Mouse (Mus musculus): ENCODE measurements at regions not wholly inside any gene's neighbourhood (a gene's known extent, or its start where the extent isn't known, plus 50 kb on each side); places are given as distances from the start of the nearest gene placed in this dataset.
A peak's percentile ranks its signal among the peaks of the same experiment; 100 is the strongest.

DNA sequence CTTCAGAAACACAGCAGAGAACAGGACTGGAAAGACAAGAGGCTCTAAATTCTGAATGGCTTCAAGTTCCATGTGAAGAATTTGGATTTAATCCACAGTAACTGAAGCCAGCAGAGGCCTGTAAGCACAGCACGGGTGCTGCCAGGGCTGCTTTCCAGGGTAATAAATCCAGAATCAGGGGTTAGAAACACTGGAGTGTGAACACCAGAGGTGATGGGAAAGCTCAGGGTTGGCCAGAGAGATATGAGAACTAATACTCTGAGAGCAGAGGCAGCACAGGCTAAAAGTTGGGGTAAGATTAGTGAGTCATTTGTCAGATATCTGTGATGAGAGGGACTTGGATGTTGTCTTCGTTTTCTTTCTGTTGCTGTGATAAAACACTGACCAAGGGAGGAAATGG, 153.6 kb upstream of the Tmc3 start:
- peak overlapping the region; percentile 40 for H3K27ac ChIP-seq
- WGBS = 21% methylated on average over 2 of the region's 2 CpGs
- H3K9ac ChIP-seq = no peak overlapping the region
- no peaks in the 10 kb centered on the region for H3K9me3 ChIP-seq
- peak; percentile 31; the same call in 1 of the 2 replicates for ATAC-seq
- H3K4me3 ChIP-seq (replicated peaks) = no peak overlapping the region
- H3K27me3 ChIP-seq (replicated peaks) = no peaks in the 10 kb centered on the region
- H3K36me3 ChIP-seq = no peaks in the 10 kb centered on the region
- no peak overlapping the region for H3K4me2 ChIP-seq (replicated peaks)
- H3K4me1 ChIP-seq (replicated peaks) = 0 out of 2 replicates have a peak, but pooled peaks cover 6% of the 10 kb centered on the region

DNA sequence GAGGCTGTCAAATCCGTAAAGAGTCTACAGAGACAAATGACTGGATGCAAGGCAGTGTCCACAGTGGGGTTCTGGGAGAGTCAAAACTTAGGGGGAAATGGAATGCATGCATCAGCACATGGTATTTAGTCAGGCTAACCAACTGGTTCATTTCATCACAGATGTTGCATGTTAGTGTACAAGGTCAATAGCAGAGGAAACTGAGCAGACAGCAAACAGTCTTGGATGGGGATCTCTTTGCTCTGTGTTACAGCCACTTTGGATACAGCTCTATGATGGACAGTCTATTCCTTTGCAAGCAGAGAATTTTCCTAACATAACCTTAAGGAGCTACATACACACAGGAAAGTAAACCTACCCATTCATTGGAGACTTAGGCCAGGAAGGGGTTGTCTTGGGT, 151.9 kb upstream of the Tmc3 start:
- no peaks in the 10 kb centered on the region for H3K9me3 ChIP-seq
- H3K36me3 ChIP-seq = no peaks in the 10 kb centered on the region
- H3K9ac ChIP-seq = no peak overlapping the region
- H3K4me3 ChIP-seq (replicated peaks) = no peak overlapping the region
- H3K4me2 ChIP-seq (replicated peaks) = no peak overlapping the region
- ATAC-seq = peak; percentile 36; the same call in 1 of the 2 replicates
- WGBS = 50% methylated on average over 1 of the region's 1 CpGs
- H3K4me1 ChIP-seq (replicated peaks) = 0 out of 2 replicates have a peak, but pooled peaks cover 6% of the 10 kb centered on the region
- no peak overlapping the region for H3K27ac ChIP-seq
- H3K27me3 ChIP-seq (replicated peaks) = no peaks in the 10 kb centered on the region

DNA sequence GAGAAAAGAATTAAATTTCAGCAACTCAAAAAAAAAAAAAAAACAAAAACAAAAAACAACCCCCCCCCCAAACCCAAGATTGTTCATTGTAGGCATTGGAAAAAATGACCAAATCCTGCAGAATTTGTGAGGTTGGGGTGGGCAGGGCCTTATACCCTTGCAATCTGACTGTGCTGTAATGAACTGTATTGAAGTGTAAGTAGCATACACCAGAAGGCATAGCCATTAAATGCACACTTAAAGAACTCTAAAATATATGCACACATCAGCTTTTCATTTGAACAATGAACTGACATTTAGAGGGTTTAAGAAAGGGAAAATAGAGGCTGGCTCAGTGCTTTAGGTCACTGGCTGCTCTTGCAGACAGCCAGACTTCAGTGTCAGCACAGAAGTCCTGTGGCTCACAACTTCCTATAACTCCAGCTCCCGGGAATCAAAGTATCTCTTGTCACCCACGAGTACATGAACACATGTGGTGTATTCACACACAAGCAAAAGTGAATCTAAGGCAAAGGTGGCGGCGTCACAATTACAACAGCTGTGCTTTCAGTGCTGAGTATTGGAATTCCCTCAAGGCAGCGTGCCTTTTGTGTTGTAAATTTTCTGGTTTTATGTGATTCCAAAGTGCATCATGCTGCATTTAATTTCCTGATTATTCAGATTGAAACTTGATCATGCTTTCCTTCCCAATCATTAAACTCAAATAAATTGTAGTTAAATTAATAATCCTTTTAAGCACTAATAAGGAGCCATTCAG, 150.6 kb upstream of the Tmc3 start:
- no peak overlapping the region for H3K4me2 ChIP-seq (replicated peaks)
- H3K4me3 ChIP-seq (replicated peaks) = no peak overlapping the region
- no peak overlapping the region for H3K9ac ChIP-seq
- H3K27me3 ChIP-seq (replicated peaks) = no peaks in the 10 kb centered on the region
- H3K27ac ChIP-seq = no peak overlapping the region
- H3K36me3 ChIP-seq = no peaks in the 10 kb centered on the region
- no peaks in the 10 kb centered on the region for H3K9me3 ChIP-seq
- no peak for ATAC-seq
- H3K4me1 ChIP-seq (replicated peaks) = 0 out of 2 replicates have a peak, but pooled peaks cover 6% of the 10 kb centered on the region
- 64% methylated on average over 5 of the region's 5 CpGs for WGBS

DNA sequence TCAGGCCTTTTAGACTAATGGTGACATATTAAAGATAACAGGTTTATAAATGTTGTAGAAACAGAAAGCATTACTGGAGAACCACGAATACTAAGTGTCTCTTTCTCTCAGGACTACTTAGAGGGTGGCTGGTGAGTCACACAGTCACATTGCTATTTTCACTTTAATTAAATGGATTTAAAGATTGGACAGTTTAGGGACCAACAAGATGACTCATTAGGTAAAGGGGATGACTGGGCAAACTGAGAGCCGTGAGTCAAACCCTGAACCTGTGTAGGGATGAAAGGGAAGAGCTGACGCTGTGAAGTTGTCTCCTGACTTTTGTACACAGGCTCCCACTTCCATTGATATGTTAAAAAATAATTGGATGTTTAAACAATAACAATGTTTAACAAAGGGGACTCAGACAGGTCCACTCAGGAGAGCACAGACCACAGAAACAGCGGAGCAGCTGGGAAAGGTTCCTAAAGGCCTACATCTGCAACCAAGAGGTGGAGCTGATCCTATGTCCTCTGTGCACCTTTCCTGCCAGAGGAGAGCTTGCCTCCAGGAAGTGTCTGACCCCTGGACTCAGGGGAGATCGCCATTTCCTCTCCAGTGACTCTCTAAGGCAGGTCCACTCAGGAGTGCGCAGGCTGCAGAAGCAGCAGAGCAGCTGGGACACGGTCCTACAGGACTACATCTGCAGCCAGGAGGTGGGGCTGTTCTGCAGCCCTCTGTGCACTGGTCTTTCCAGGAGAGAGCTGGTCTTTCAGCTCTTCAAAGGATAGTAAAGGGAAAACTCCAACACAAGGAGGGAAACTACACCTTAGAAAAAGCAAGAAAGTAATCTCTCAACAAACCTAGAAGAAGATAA, 146.0 kb upstream of the Tmc3 start:
- 56% methylated on average over 7 of the region's 7 CpGs for WGBS
- Histone ChIP-seq H3K27me3 (replicated peaks) (no peaks in the 10 kb centered on the region), H3K36me3 (no peaks in the 10 kb centered on the region), H3K4me3 (replicated peaks) (no peak overlapping the region), H3K4me1 (replicated peaks) (peaks cover 4% of the 10 kb centered on the region; the same call in 1 of the 2 replicates), H3K9me3 (no peaks in the 10 kb centered on the region), H3K27ac (no peak overlapping the region), H3K9ac (no peak overlapping the region), H3K4me2 (replicated peaks) (no peak overlapping the region)
- ATAC-seq = no peak

DNA sequence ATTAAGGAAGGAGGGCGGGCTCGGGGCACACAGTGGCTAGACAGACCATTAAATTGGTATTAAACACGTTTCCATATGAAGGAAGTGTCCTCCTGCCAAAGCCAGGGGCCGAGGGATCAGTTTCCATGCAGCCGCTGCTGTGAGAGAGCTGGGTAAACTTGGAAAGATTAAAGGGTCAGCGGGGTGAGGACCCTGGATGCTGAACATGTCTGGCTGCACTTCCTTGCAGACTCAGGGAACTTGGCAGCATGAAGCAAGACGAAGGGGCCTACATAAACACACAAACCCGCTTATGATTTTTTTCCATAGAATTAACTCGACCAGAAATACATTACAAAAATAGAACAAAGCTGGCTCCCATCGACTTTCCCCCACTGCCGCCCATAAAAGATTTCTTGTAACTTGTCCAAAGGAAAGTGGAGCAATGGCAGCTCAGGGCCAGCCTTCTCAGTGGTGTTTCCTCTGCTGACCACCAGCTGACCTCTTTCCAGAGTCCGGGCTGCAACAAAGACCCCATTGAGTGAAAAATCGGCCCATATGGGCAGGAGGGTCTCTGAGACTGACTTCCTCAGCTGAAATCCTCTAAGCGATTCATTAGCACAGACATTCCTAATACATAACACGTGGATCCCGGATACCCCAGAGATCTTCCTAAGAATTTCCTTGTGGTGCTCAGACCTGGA, 141.0 kb upstream of the Tmc3 start:
- Histone ChIP-seq H3K4me1 (replicated peaks) (peaks cover 10% of the 10 kb centered on the region; the same call in 1 of the 2 replicates), H3K27me3 (replicated peaks) (no peaks in the 10 kb centered on the region), H3K36me3 (no peaks in the 10 kb centered on the region), H3K9ac (no peak overlapping the region), H3K4me3 (replicated peaks) (no peak overlapping the region), H3K9me3 (no peaks in the 10 kb centered on the region), H3K27ac (peak overlapping the region; percentile 76), H3K4me2 (replicated peaks) (no peak overlapping the region)
- WGBS = 27% methylated on average over 16 of the region's 16 CpGs
- peak; percentile 71 for ATAC-seq

DNA sequence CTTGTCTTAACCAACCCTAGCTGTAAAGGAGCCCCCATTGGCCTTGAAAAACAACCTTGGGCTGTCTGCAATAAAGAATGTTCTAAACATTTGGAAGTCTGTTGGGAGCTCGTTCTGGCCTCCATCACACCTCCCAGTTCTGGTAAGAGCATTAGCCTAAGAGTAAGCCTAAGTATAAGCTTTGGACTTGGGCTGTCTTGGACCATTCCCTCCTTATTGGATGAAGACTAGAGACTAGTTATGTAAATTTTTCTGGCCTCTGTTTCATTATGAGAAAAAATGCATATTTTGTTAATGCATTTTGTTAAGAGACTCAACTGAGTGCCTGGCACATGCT, 140.5 kb upstream of the Tmc3 start:
- Histone ChIP-seq H3K4me3 (replicated peaks) (no peak overlapping the region), H3K27me3 (replicated peaks) (no peaks in the 10 kb centered on the region), H3K4me2 (replicated peaks) (no peak overlapping the region), H3K9me3 (no peaks in the 10 kb centered on the region), H3K27ac (peak overlapping the region; percentile 76), H3K36me3 (no peaks in the 10 kb centered on the region), H3K4me1 (replicated peaks) (peaks cover 10% of the 10 kb centered on the region; the same call in 1 of the 2 replicates), H3K9ac (no peak overlapping the region)
- peak; percentile 43; the same call in 1 of the 2 replicates for ATAC-seq
- WGBS = 34% methylated on average over 1 of the region's 1 CpGs

DNA sequence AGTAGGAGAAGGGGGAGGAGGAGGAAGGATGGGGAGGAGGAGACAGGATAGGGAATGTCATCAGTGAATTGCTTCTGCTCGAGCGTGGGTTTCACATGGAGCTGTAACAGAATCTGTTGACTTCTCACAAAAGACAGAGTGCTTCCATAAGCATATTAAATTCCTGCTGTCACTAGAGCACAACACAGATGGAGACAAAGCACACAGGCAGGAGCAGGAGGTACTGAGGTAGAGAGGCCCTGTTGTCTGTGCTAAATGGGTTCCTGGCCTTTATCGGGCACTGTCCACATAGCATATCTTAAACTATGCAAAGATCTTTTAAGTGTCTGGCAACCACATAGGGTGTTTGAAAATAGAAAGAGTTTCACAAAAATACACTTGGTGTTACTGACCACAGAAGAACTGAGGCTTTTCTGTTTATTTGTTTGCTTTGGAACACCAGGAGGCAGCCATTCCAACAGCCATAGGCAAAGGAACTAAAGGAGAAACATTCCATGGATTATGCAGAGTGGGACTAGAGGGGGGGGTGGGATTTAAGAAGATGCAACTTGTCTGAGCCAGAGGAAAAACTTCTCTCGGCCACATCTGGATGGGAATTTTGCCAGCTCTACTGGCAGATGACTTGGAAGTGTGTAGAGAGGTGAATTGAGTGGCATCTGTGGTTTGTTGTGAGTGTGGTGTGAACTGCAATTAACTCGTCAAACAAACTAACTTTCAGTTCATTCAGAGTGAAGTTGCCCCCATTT, 139.4 kb upstream of the Tmc3 start:
- no peaks in the 10 kb centered on the region for H3K9me3 ChIP-seq
- H3K4me3 ChIP-seq (replicated peaks) = no peak overlapping the region
- H3K36me3 ChIP-seq = no peaks in the 10 kb centered on the region
- H3K4me1 ChIP-seq (replicated peaks) = peaks cover 11% of the 10 kb centered on the region; the same call in 1 of the 2 replicates
- H3K4me2 ChIP-seq (replicated peaks) = no peak overlapping the region
- WGBS = 34% methylated on average over 5 of the region's 5 CpGs
- H3K27me3 ChIP-seq (replicated peaks) = no peaks in the 10 kb centered on the region
- H3K27ac ChIP-seq = 0 out of 2 replicates have a peak overlapping the region, but pooled peaks have one; percentile 32
- H3K9ac ChIP-seq = no peak overlapping the region
- ATAC-seq = 0 out of 2 replicates have a peak, but pooled peaks have one; percentile 15

DNA sequence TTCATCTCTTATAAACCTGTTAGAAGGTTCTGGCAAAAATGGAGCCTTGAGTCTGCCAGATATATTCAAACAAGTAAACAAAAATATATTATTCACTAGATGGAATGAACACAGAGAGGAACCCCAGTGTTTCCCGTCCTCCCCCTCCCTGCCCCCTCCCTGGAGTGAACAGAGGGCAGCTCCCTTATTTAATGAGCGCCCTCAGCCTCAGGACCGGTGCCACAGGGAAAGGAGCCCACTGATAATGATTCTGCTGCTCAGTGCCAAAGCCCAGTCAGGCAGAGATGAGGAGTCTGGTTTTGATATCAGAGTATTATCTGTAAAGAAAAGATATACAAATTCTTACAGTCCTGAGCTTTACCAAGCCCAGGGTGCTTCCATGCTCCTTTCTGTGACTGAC, 134.4 kb upstream of the Tmc3 start:
- no peak overlapping the region for H3K9ac ChIP-seq
- H3K4me2 ChIP-seq (replicated peaks) = no peak overlapping the region
- no peaks in the 10 kb centered on the region for H3K9me3 ChIP-seq
- 0 out of 2 replicates have a peak, but pooled peaks cover 5% of the 10 kb centered on the region for H3K4me1 ChIP-seq (replicated peaks)
- WGBS = 51% methylated on average over 3 of the region's 3 CpGs
- no peak overlapping the region for H3K4me3 ChIP-seq (replicated peaks)
- H3K36me3 ChIP-seq = no peaks in the 10 kb centered on the region
- ATAC-seq = no peak
- no peaks in the 10 kb centered on the region for H3K27me3 ChIP-seq (replicated peaks)
- no peak overlapping the region for H3K27ac ChIP-seq

DNA sequence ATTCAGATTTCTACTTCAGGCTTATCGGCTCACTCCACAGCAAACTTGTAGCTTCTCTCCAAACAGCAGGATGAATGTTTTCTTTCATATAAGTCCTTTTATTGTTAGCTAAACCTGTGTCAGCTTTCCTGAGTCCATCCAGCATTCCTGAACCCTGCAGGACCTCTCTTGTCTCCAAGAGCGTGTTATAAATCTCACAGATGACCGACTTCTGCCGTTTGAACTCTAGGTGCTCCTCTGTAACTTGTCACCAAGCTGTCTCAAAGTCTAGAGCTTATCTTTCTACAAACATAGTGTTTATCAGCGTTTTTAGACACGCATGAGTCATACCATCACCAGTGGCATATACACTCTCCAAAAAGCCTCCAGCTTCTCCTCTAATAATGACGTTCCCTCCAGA, 132.4 kb upstream of the Tmc3 start:
- ATAC-seq = peak; percentile 86
- H3K4me2 ChIP-seq (replicated peaks) = no peak overlapping the region
- no peaks in the 10 kb centered on the region for H3K27me3 ChIP-seq (replicated peaks)
- H3K36me3 ChIP-seq = no peaks in the 10 kb centered on the region
- WGBS = 9% methylated on average over 7 of the region's 7 CpGs
- no peak overlapping the region for H3K4me3 ChIP-seq (replicated peaks)
- no peak overlapping the region for H3K27ac ChIP-seq
- no peak overlapping the region for H3K9ac ChIP-seq
- H3K4me1 ChIP-seq (replicated peaks) = 0 out of 2 replicates have a peak, but pooled peaks cover 5% of the 10 kb centered on the region
- no peaks in the 10 kb centered on the region for H3K9me3 ChIP-seq

DNA sequence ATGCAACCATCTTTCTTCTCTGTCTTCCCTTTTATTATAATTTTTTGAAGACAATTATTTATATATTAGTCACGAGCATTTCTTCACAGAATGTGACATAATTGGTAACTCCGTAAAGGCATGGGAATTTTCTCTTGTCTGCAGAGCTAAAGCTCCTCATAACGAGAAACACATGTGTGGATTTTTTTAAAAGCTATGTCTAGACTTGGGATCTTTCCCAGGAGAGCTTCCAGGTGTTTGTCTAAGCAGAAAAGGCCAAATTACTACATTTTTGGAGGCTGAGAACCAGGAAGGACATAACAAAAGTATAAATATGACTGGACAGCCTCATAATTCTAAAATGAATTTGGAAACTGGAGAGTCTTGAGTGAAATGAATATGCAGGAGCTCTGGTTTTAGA, 125.2 kb upstream of the Tmc3 start:
- Histone ChIP-seq H3K36me3 (no peaks in the 10 kb centered on the region), H3K4me1 (replicated peaks) (no peaks in the 10 kb centered on the region), H3K9me3 (no peaks in the 10 kb centered on the region), H3K4me2 (replicated peaks) (no peak overlapping the region), H3K4me3 (replicated peaks) (no peak overlapping the region), H3K9ac (no peak overlapping the region), H3K27ac (no peak overlapping the region), H3K27me3 (replicated peaks) (no peaks in the 10 kb centered on the region)
- no peak for ATAC-seq
- WGBS = 57% methylated on average over 3 of the region's 3 CpGs

DNA sequence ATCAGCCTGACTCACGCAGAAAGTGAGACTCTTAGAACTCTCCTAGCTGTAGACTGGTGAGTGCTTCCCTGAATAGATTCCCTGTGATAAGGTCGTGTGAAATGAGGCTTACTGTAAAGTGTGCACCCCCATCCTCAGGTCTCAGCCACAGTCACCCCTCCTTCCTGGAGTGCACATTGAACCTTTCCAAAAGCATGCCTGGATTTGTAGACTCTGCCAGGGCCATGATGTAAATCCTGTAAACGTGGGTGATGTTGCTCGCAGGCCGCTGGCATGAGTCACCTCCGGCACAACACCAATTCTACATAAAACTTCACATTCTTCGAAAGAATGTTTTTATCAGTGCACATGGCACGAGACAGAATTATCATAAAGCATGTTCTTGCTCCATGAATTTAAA, 117.7 kb upstream of the Tmc3 start:
- Histone ChIP-seq H3K27ac (no peak overlapping the region), H3K9me3 (no peaks in the 10 kb centered on the region), H3K9ac (no peak overlapping the region), H3K36me3 (no peaks in the 10 kb centered on the region), H3K4me2 (replicated peaks) (no peak overlapping the region), H3K27me3 (replicated peaks) (no peaks in the 10 kb centered on the region), H3K4me3 (replicated peaks) (no peak overlapping the region), H3K4me1 (replicated peaks) (no peaks in the 10 kb centered on the region; the same call in 1 of the 2 replicates)
- WGBS = 60% methylated on average over 8 of the region's 8 CpGs
- no peak for ATAC-seq

Data from intestine, embryonic 15.5 days (tissue).